Mouse (Mus musculus) liver, embryonic 12.5 days (tissue): Measurements from ENCODE around the gene Olfr1243. TPM values are rescaled to one million over a fixed set of nuclear protein-coding genes. Genes with fewer than 3 reads are reported as not detected.
"Not testable (repeated sequence)": the region's sequence is repeated elsewhere in the genome, so short reads cannot be mapped to it uniquely, and the experiment has no call there.

ENCODE experiments used
- ATAC-seq: fragments of 200-750 bp; cut with Nextera tagmentation; 2 replicates; pipeline ENCODE4 v1.8.0; 2017; ENCODE audit warnings: moderate number of reproducible peaks, mild to moderate bottlenecking, moderate library complexity
- H3K27ac ChIP-seq: fragments of 300-500 bp; sonication (generic); 2 replicates; pipeline ENCODE4 v1.5.1; 2016; ENCODE audit warnings: mild to moderate bottlenecking
- H3K27me3 ChIP-seq: fragments of 300-500 bp; sonication (generic); replicated peaks from 2 replicates; pipeline ENCODE4 v1.6.1; 2016; ENCODE audit warnings: mild to moderate bottlenecking, moderate library complexity
- H3K36me3 ChIP-seq: fragments of 300-500 bp; sonication (generic); 2 replicates; pipeline ENCODE4 v1.6.1; 2016; ENCODE audit warnings: mild to moderate bottlenecking, moderate library complexity
- H3K4me1 ChIP-seq: fragments of 300-500 bp; sonication (generic); 2 replicates; pipeline ENCODE4 v1.6.1; 2016
- H3K4me2 ChIP-seq: fragments of 300-500 bp; sonication (generic); 2 replicates; pipeline ENCODE4 v1.6.1; 2016; ENCODE audit warnings: mild to moderate bottlenecking, moderate library complexity
- H3K4me3 ChIP-seq: fragments of 300-500 bp; sonication (generic); 2 replicates; pipeline ENCODE4 v1.5.1; 2016; ENCODE audit warnings: mild to moderate bottlenecking, moderate library complexity
- H3K9ac ChIP-seq: fragments of 300-500 bp; sonication (generic); 2 replicates; pipeline ENCODE4 v1.6.1; 2016; ENCODE audit warnings: mild to moderate bottlenecking, moderate library complexity
- H3K9me3 ChIP-seq: fragments of 300-500 bp; sonication (generic); replicated peaks from 2 replicates; pipeline ENCODE4 v1.6.1; 2016; ENCODE audit warnings: mild to moderate bottlenecking, moderate library complexity
- WGBS: fragments of 180-500 bp; shearing (Covaris S2); methylation state at CpG from one replicate; pipeline ENCODE4 v1.1.7; 2016; ENCODE audit not compliant: insufficient replicate concordance; 5-methylcytosine and 5-hydroxymethylcytosine counted together
- polyA plus RNA-seq: library from polyadenylated mRNA; unstranded; fragments of >200 nt; fragmentation: Nextera tagmentation; extraction: Ambion mirVana; gene quantifications from 2 replicates; pipeline ENCODE4 v1.2.1, GENCODE M21; 2016

The Olfr1243 gene
- polyA plus RNA-seq = not detected in 2 replicates

GRCm38 (mm10) chr2:89531387-89531786 is at the start of gene Olfr1243:
TSS of gene Olfr1243 (minus strand) at chr2:89531487.
- no peak within 1 kb of the TSS for H3K9ac ChIP-seq
- no peak for ATAC-seq
- 44% methylated on average over 1 of the region's 1 CpGs for WGBS

GRCm38 (mm10) chr2:89578347-89578746 is 47.1 kb upstream of the Olfr1243 start, which contains the start of gene Olfr1245:
TSS of gene Olfr1245 (minus strand) at chr2:89578447.
- Histone ChIP-seq H3K4me2 (no peak within 1 kb of the TSS), H3K4me1 (no peaks in the 10 kb centered on the region), H3K9ac (no peak within 1 kb of the TSS), H3K27ac (no peak within 1 kb of the TSS), H3K36me3 (no peaks in the 10 kb centered on the region), H3K4me3 (no peak within 1 kb of the TSS), H3K9me3 (no peaks in the 10 kb centered on the region), H3K27me3 (no peaks in the 10 kb centered on the region)
- no peak for ATAC-seq
- 50% methylated on average over 1 of the region's 1 CpGs for WGBS

More at GRCm38 (mm10) chr2:89531387-89531786, at the start of gene Olfr1243:
- H3K36me3 ChIP-seq = no peaks in the 10 kb centered on the region
- no peak within 1 kb of the TSS for H3K4me2 ChIP-seq
- H3K27me3 ChIP-seq = no peaks in the 10 kb centered on the region
- no peak within 1 kb of the TSS for H3K27ac ChIP-seq
- no peaks in the 10 kb centered on the region for H3K4me1 ChIP-seq
- no peaks in the 10 kb centered on the region for H3K9me3 ChIP-seq
- H3K4me3 ChIP-seq = no peak within 1 kb of the TSS

- H3K4me2 ChIP-seq, H3K9me3 ChIP-seq, H3K27ac ChIP-seq, H3K4me1 ChIP-seq, H3K36me3 ChIP-seq, H3K4me3 ChIP-seq, ATAC-seq, H3K9ac ChIP-seq, H3K27me3 ChIP-seq: not testable (repeated sequence)
- 40% methylated on average over 2 of the region's 2 CpGs for WGBS
These were observed 31.4 kb upstream of the Olfr1243 start for GRCm38 (mm10) chr2:89562706-89563105.

GRCm38 (mm10) chr2:89544516-89544915 is 13.2 kb upstream of the Olfr1243 start:
- no peak overlapping the region for H3K9ac ChIP-seq
- no peaks in the 10 kb centered on the region for H3K36me3 ChIP-seq
- no peak for ATAC-seq
- no peak overlapping the region for H3K4me2 ChIP-seq
- H3K4me1 ChIP-seq = no peaks in the 10 kb centered on the region
- H3K27me3 ChIP-seq = no peaks in the 10 kb centered on the region
- H3K4me3 ChIP-seq = no peak overlapping the region
- H3K27ac ChIP-seq = no peak overlapping the region
- no peaks in the 10 kb centered on the region for H3K9me3 ChIP-seq
- 63% methylated on average over 2 of the region's 2 CpGs for WGBS

- no peak overlapping the region for H3K4me2 ChIP-seq
- H3K9me3 ChIP-seq = no peaks in the 10 kb centered on the region
- H3K4me3 ChIP-seq = no peak overlapping the region
- ATAC-seq = no peak
- H3K27ac ChIP-seq = no peak overlapping the region
- H3K27me3 ChIP-seq = no peaks in the 10 kb centered on the region
- no peaks in the 10 kb centered on the region for H3K4me1 ChIP-seq
- H3K36me3 ChIP-seq = no peaks in the 10 kb centered on the region
- no peak overlapping the region for H3K9ac ChIP-seq
- 47% methylated on average over 1 of the region's 1 CpGs for WGBS
These were observed 8.6 kb upstream of the Olfr1243 start for GRCm38 (mm10) chr2:89539923-89540322.

- Histone ChIP-seq H3K4me3 (no peak within 1 kb of the TSS), H3K4me2 (no peak within 1 kb of the TSS), H3K9ac (no peak within 1 kb of the TSS), H3K27ac (no peak within 1 kb of the TSS), H3K4me1 (no peaks in the 10 kb centered on the region), H3K27me3 (no peaks in the 10 kb centered on the region), H3K9me3 (no peaks in the 10 kb centered on the region), H3K36me3 (no peaks in the 10 kb centered on the region)
- no peak for ATAC-seq
- 59% methylated on average over 1 of the region's 1 CpGs for WGBS
These were observed 33.1 kb downstream of the Olfr1243 start, which contains the start of gene Olfr1242 for GRCm38 (mm10) chr2:89498235-89498634. TSS of gene Olfr1242 (minus strand) at chr2:89498335.

- Histone ChIP-seq H3K4me2 (no peak within 1 kb of the TSS), H3K4me1 (no peaks in the 10 kb centered on the region), H3K9me3 (no peaks in the 10 kb centered on the region), H3K4me3 (no peak within 1 kb of the TSS), H3K9ac (no peak within 1 kb of the TSS), H3K36me3 (no peaks in the 10 kb centered on the region), H3K27ac (no peak within 1 kb of the TSS), H3K27me3 (no peaks in the 10 kb centered on the region)
- ATAC-seq = no peak
These were observed 44.3 kb downstream of the Olfr1243 start, which contains the start of gene Olfr1241 for GRCm38 (mm10) chr2:89487026-89487425. TSS of gene Olfr1241 (minus strand) at chr2:89487126.

Other genes starting within 250 kb of the Olfr1243 start
- gene Olfr1229, start 243.5 kb downstream of the Olfr1243 start, polyA plus RNA-seq = not detected in 2 replicates
- not detected in 2 replicates for gene Olfr1230, start 234.2 kb downstream of the Olfr1243 start, polyA plus RNA-seq
- gene Olfr1231, start 224.4 kb downstream of the Olfr1243 start, polyA plus RNA-seq = not detected in 2 replicates
- not detected in 2 replicates for gene Olfr1232, start 201.8 kb downstream of the Olfr1243 start, polyA plus RNA-seq
- not detected in 2 replicates for gene Olfr1233, start 189.1 kb downstream of the Olfr1243 start, polyA plus RNA-seq
- gene Olfr1234, start 166.6 kb downstream of the Olfr1243 start, polyA plus RNA-seq = not detected in 2 replicates
- not detected in 2 replicates for gene Olfr1238, start 121.8 kb downstream of the Olfr1243 start, polyA plus RNA-seq
- gene Olfr1239, start 111.1 kb downstream of the Olfr1243 start, polyA plus RNA-seq = not detected in 2 replicates
- gene Olfr1240, start 88.5 kb downstream of the Olfr1243 start, polyA plus RNA-seq = not detected in 2 replicates
- not detected in 2 replicates for gene Olfr1241, start 44.4 kb downstream of the Olfr1243 start, polyA plus RNA-seq
- gene Olfr1242, start 33.2 kb downstream of the Olfr1243 start, polyA plus RNA-seq = not detected in 2 replicates
- gene Olfr1245, start 47.0 kb upstream of the Olfr1243 start, polyA plus RNA-seq = not detected in 2 replicates
- gene Olfr1246, start 61.7 kb upstream of the Olfr1243 start, polyA plus RNA-seq = not detected in 2 replicates
- gene Olfr1247, start 82.6 kb upstream of the Olfr1243 start, polyA plus RNA-seq = not detected in 2 replicates
- not detected in 2 replicates for gene Olfr1248, start 86.8 kb upstream of the Olfr1243 start, polyA plus RNA-seq
- gene Olfr1249, start 103.5 kb upstream of the Olfr1243 start, polyA plus RNA-seq = not detected in 2 replicates
- gene Olfr1250, start 130.0 kb upstream of the Olfr1243 start, polyA plus RNA-seq = not detected in 2 replicates
- gene Olfr1251, start 140.4 kb upstream of the Olfr1243 start, polyA plus RNA-seq = not detected in 2 replicates
- gene Olfr1252, start 193.5 kb upstream of the Olfr1243 start, polyA plus RNA-seq = not detected in 2 replicates
- gene Olfr1253, start 225.6 kb upstream of the Olfr1243 start, polyA plus RNA-seq = not detected in 2 replicates